Mouse (Mus musculus): ENCODE results near the gene Cacna1a. TPM values are rescaled to one million over a fixed set of nuclear protein-coding genes. Genes with fewer than 3 reads are reported as not detected.

Cacna1a gene
- total and polyA plus RNA-seq, 2 experiments from 2014 or later = 8.6 to 31.1 TPM

- peaks cover 19% of the 10 kb centered on the region for H3K4me1 ChIP-seq (ENCODE audit: insufficient read depth)
- DNase-seq = peak; percentile 93
- H3K4me2 ChIP-seq (ENCODE audit: low read depth) = peak overlapping the region; percentile 79
- H3K27me3 ChIP-seq (ENCODE audit: insufficient read depth, low read length) = no peaks in the 10 kb centered on the region
- H3K9ac ChIP-seq = peak overlapping the region; percentile 68
- peak overlapping the region; percentile 66; the same call in 1 of the 2 replicates for H3K27ac ChIP-seq (ENCODE audit: low read depth, low read length)
- TF ChIP-seq CTCF (IDR thresholded peaks at IDR 0.05; ENCODE audit: low read depth) = peak; percentile 40
- WGBS = 2% methylated on average over 47 of the region's 47 CpGs
- peak overlapping the region; percentile 78 for H3K4me3 ChIP-seq (ENCODE audit: low read depth, low read length)
- no peaks in the 10 kb centered on the region for H3K9me3 ChIP-seq (ENCODE audit: low read length)
- peak; percentile 93 for ATAC-seq
- H3K36me3 ChIP-seq (ENCODE audit: insufficient read depth) = 0 out of 2 replicates have a peak, but pooled peaks cover 5% of the 10 kb centered on the region
These were observed 301.1 kb downstream of the Cacna1a start for GRCm38 (mm10) chr8:84689091-84689915.

Other genes starting within 250 kb of the Cacna1a start
- 64.2 and 70.1 TPM in 2 replicates for gene Cc2d1a, start 240.5 kb upstream of the Cacna1a start, total RNA-seq (2014; rRNA removed)
- 36.3 and 48.4 TPM in 2 replicates for gene Cc2d1a, start 240.5 kb upstream of the Cacna1a start, polyA plus RNA-seq (2015; fragmentation: Nextera tagmentation; extraction: Ambion mirVana)
- gene 4930432K21Rik, start 240.4 kb upstream of the Cacna1a start, total RNA-seq (2014; rRNA removed) = 3.5 and 6.0 TPM in 2 replicates
- 2.4 and 3.3 TPM in 2 replicates for gene 4930432K21Rik, start 240.4 kb upstream of the Cacna1a start, polyA plus RNA-seq (2015; fragmentation: Nextera tagmentation; extraction: Ambion mirVana)
- gene Nanos3, start 203.2 kb upstream of the Cacna1a start, total RNA-seq (2014; rRNA removed) = 1.7 and 3.2 TPM in 2 replicates
- gene Nanos3, start 203.2 kb upstream of the Cacna1a start, polyA plus RNA-seq (2015; fragmentation: Nextera tagmentation; extraction: Ambion mirVana) = 10.0 and 13.3 TPM in 2 replicates
- 36.5 and 47.7 TPM in 2 replicates for gene Zswim4, start 151.4 kb upstream of the Cacna1a start, total RNA-seq (2014; rRNA removed)
- gene Zswim4, start 151.4 kb upstream of the Cacna1a start, polyA plus RNA-seq (2015; fragmentation: Nextera tagmentation; extraction: Ambion mirVana) = 15.1 and 15.5 TPM in 2 replicates
- gene D8Ertd738e, start 138.7 kb upstream of the Cacna1a start, total RNA-seq (2014; rRNA removed) = 130 and 146 TPM in 2 replicates
- 255 and 310 TPM in 2 replicates for gene D8Ertd738e, start 138.7 kb upstream of the Cacna1a start, polyA plus RNA-seq (2015; fragmentation: Nextera tagmentation; extraction: Ambion mirVana)
- gene Mri1, start 131.1 kb upstream of the Cacna1a start, total RNA-seq (2014; rRNA removed) = 36.2 and 36.4 TPM in 2 replicates
- 32.0 and 39.8 TPM in 2 replicates for gene Mri1, start 131.1 kb upstream of the Cacna1a start, polyA plus RNA-seq (2015; fragmentation: Nextera tagmentation; extraction: Ambion mirVana)
- 23.3 and 23.4 TPM in 2 replicates for gene Ccdc130, start 118.1 kb upstream of the Cacna1a start, total RNA-seq (2014; rRNA removed)
- gene Ccdc130, start 118.1 kb upstream of the Cacna1a start, polyA plus RNA-seq (2015; fragmentation: Nextera tagmentation; extraction: Ambion mirVana) = 22.2 and 22.4 TPM in 2 replicates